Mouse (Mus musculus) neural tube, embryonic 11.5 days (tissue): ENCODE measurements around the gene Crygn. TPM values are rescaled to one million over a fixed set of nuclear protein-coding genes. Genes with fewer than 3 reads are reported as not detected.
A peak's percentile ranks its signal among the peaks of the same experiment; 100 is the strongest.

ENCODE experiments used
- ATAC-seq: fragments of 200-750 bp; cut with Nextera tagmentation; 2 replicates; pipeline ENCODE4 v1.8.0; 2017; ENCODE audit warnings: moderate number of reproducible peaks, mild to moderate bottlenecking, moderate TSS enrichment, moderate library complexity; ENCODE audit not compliant: insufficient read depth, low FRiP score, low TSS enrichment
- DNase-seq: peaks from one replicate; pipeline ENCODE4 v3.0.0-alpha.2; 2015; ENCODE audit warnings: low spot score
- H3K27ac ChIP-seq: fragments of 300-500 bp; sonication (generic); 2 replicates; pipeline ENCODE4 v1.5.1; 2014; ENCODE audit warnings: low read depth, mild to moderate bottlenecking, low read length
- H3K27me3 ChIP-seq: fragments of 300-500 bp; sonication (generic); 2 replicates; pipeline ENCODE4 v1.6.1; 2014; ENCODE audit warnings: mild to moderate bottlenecking, low read length, mixed read lengths; ENCODE audit not compliant: control insufficient read depth, insufficient read depth
- H3K36me3 ChIP-seq: fragments of 300-500 bp; sonication (generic); 2 replicates; pipeline ENCODE4 v1.6.1; 2014; ENCODE audit warnings: mild to moderate bottlenecking, low read length, moderate library complexity, mixed read lengths; ENCODE audit not compliant: control insufficient read depth, insufficient read depth
- H3K4me1 ChIP-seq: fragments of 300-500 bp; sonication (generic); 2 replicates; pipeline ENCODE4 v1.6.1; 2014; ENCODE audit warnings: low read length, mixed read lengths; ENCODE audit not compliant: control insufficient read depth, insufficient read depth
- H3K4me2 ChIP-seq: fragments of 300-500 bp; sonication (generic); 2 replicates; pipeline ENCODE4 v1.6.1; 2014; ENCODE audit warnings: low read depth, mild to moderate bottlenecking, moderate library complexity
- H3K4me3 ChIP-seq: fragments of 300-500 bp; sonication (generic); 2 replicates; pipeline ENCODE4 v1.5.1; 2014; ENCODE audit warnings: low read depth, low read length
- H3K9ac ChIP-seq: fragments of 300-500 bp; sonication (generic); 2 replicates; pipeline ENCODE4 v1.6.1; 2014; ENCODE audit warnings: mild to moderate bottlenecking, low read length
- H3K9me3 ChIP-seq: fragments of 300-500 bp; sonication (generic); 2 replicates; pipeline ENCODE4 v1.6.1; 2016; ENCODE audit warnings: low read length; ENCODE audit not compliant: control insufficient read depth
- WGBS: fragments of 180-500 bp; shearing (Covaris S2); extraction: QIAGEN DNeasy Blood & Tissue Kit; methylation state at CpG from one replicate; pipeline ENCODE4 v1.1.7; 2014; 5-methylcytosine and 5-hydroxymethylcytosine counted together
- polyA plus RNA-seq: library from polyadenylated mRNA; unstranded; fragments of >200 nt; fragmentation: Nextera tagmentation; extraction: Ambion mirVana; gene quantifications from 2 replicates; pipeline ENCODE4 v1.2.1, GENCODE M21; 2014

Crygn gene
- polyA plus RNA-seq, 1 experiment from 2014 or later = not detected

- H3K4me2 ChIP-seq = peak overlapping the region; percentile 91
- H3K9me3 ChIP-seq = no peaks in the 10 kb centered on the region
- no peak overlapping the region for H3K27ac ChIP-seq
- H3K4me3 ChIP-seq = peak overlapping the region; percentile 45
- H3K36me3 ChIP-seq = no peaks in the 10 kb centered on the region
- peak; percentile 57 for DNase-seq
- H3K27me3 ChIP-seq = no peaks in the 10 kb centered on the region
- peaks cover 12% of the 10 kb centered on the region for H3K4me1 ChIP-seq
- WGBS = 2% methylated on average over 25 of the region's 25 CpGs
- peak overlapping the region; percentile 76 for H3K9ac ChIP-seq
- peak; percentile 35; the same call in 1 of the 2 replicates for ATAC-seq
Measured at GRCm38 (mm10) chr5:24751305-24752174, 6.3 kb downstream of the Crygn start.

DNA sequence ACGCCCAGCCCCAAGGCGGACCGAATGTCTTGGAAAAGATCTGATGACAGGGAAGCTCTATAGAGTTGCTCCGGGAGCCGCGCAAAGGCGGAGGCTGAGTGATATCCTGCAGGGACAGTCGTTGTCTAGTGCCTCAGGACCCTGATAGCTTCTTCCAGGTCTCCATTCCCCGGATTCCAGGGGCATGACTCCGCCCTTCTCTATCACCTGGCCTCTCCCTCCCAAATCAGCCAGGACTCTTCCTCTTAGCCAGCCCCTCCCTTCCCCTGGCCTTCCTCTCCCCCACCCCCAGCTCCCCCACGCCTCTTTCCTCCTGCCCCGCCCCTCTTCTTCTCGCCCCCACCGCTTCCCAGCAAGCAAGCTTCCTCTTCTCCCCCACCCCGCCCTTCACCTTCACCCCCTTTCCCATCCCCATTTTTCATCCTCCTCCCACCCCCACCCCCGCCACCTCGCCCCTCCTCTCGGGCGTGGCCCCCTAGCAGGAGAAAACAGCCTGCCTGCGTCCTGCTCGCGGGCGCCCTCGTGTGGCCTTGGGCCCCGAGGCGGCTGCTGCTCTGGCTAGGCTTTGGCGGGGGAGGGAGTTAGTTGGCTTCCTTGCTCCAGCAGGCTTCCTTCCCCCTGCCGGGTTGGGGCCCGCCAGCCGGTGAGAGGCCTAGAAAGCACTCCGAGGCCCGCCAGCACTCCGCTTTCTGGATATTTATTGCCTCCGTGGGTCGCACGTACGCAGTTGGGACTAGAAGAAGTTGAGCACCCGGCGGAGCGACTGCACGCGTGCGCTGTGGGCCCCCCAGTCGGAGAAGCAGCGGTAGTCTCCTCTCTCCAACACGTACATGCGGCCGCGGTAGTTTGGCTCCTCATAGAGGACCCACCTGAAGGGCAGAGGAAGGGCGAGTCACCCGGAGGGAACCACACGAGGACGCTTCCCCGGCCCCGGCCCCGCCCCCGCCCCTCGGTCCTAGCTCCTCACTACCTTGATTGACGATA is 7.2 kb downstream of the Crygn start:
- Histone ChIP-seq H3K36me3 (no peaks in the 10 kb centered on the region), H3K9ac (peak overlapping the region; percentile 76), H3K27me3 (no peaks in the 10 kb centered on the region), H3K9me3 (no peaks in the 10 kb centered on the region), H3K4me3 (peak overlapping the region; percentile 45), H3K27ac (0 out of 2 replicates have a peak overlapping the region, but pooled peaks have one; percentile 5), H3K4me2 (peak overlapping the region; percentile 91), H3K4me1 (peaks cover 12% of the 10 kb centered on the region)
- WGBS = 1% methylated on average over 57 of the region's 59 CpGs
- DNase-seq = peak; percentile 95
- peak; percentile 60 for ATAC-seq

GRCm38 (mm10) chr5:24749731-24750130 is 8.1 kb downstream of the Crygn start:
- H3K27ac ChIP-seq = no peak overlapping the region
- ATAC-seq (no peak), DNase-seq (peak; percentile 9)
- no peaks in the 10 kb centered on the region for H3K27me3 ChIP-seq
- H3K9me3 ChIP-seq = no peaks in the 10 kb centered on the region
- no peaks in the 10 kb centered on the region for H3K36me3 ChIP-seq
- H3K9ac ChIP-seq = peak overlapping the region; percentile 76
- 57% methylated on average over 5 of the region's 5 CpGs for WGBS
- H3K4me2 ChIP-seq = peak overlapping the region; percentile 91
- H3K4me3 ChIP-seq = no peak overlapping the region; the same call in 1 of the 2 replicates
- peaks cover 12% of the 10 kb centered on the region for H3K4me1 ChIP-seq

DNA sequence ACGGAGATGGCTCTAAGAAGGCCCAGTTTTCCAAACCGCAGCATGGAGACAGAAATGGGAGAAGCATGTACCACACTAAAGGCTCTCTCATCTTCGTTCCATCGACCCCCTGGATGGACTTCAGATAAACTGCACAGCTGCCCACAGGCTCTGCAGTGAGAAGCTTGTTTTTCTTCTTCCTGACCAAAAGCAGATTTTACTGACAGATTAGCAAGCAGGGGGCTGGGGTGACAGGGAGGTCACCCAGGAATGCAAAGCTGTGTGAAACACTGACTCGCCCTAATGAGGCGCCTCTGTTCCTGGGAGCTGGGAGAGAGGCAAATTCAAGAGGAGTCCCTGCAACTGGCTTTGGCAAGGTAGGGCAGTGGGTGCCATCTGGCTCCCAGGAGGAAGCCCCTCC is 10.3 kb downstream of the Crygn start:
- H3K4me3 ChIP-seq = no peak overlapping the region
- H3K4me2 ChIP-seq = no peak overlapping the region
- no peaks in the 10 kb centered on the region for H3K9me3 ChIP-seq
- ATAC-seq = no peak
- 11% methylated on average over 6 of the region's 6 CpGs for WGBS
- H3K36me3 ChIP-seq = no peaks in the 10 kb centered on the region
- H3K27ac ChIP-seq = no peak overlapping the region
- H3K4me1 ChIP-seq = peaks cover 12% of the 10 kb centered on the region
- no peaks in the 10 kb centered on the region for H3K27me3 ChIP-seq
- peak; percentile 19 for DNase-seq
- H3K9ac ChIP-seq = peak overlapping the region; percentile 32

DNA sequence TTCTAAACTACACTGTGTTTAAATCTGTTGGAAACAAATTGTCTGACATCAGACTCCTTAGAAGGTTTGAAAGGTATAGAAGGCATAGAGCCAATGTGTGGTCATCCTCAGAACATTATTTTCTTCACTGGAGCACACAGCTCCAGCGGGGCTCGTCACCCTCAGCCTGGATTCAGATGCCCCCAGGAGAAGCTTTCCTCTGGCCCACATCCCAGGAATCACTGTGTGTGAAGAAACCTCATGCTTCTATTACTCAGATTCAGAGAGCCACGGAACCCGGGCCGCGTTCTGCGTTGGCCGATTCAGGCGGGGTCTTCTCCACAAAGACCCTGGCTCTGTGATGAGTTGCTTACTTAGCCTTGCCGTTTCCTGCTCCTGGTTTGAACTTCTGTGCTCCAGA is 13.9 kb downstream of the Crygn start:
- H3K4me2 ChIP-seq = no peak overlapping the region
- peaks cover 3% of the 10 kb centered on the region; the same call in 1 of the 2 replicates for H3K4me1 ChIP-seq
- no peaks in the 10 kb centered on the region for H3K9me3 ChIP-seq
- no peak overlapping the region for H3K4me3 ChIP-seq
- no peak for ATAC-seq
- no peak overlapping the region for H3K9ac ChIP-seq
- no peak overlapping the region for H3K27ac ChIP-seq
- no peak for DNase-seq
- no peaks in the 10 kb centered on the region for H3K36me3 ChIP-seq
- 94% methylated on average over 10 of the region's 10 CpGs for WGBS
- no peaks in the 10 kb centered on the region for H3K27me3 ChIP-seq

DNA sequence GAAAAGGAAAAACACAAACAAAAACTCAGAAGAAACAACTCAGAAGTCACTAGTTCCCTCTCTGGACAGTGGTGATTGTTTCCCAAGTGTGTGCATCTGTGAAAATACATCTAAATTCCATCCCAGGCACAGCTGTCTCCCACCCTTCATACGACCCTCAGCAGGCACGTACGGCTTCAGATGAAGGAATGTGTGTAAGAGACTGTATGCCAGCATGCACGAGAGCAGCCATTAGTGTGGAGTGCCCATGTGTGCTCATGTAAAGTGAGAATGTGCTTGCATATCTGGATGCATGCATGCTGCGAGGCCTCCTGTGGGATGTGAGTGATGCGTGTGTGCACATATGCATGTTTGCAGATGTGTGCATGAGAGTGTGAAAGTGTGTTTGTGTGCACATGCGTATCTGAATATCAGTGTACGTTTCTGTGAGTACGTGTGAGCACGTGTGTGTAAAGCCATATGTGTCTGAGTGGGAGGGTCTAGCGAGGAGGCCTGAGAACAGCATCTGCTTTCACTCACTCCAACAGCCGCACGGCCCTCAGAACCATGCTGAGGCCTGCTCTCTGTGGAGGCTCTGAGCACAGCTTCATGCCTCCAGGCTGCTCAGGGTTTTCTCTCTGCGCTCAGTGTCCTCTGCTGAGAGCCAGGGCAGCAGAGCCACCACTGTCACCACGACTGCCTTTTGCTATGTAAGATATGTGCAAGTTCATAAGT is 16.5 kb downstream of the Crygn start:
- Histone ChIP-seq H3K27ac (0 out of 2 replicates have a peak overlapping the region, but pooled peaks have one; percentile 27), H3K36me3 (no peaks in the 10 kb centered on the region), H3K27me3 (no peaks in the 10 kb centered on the region), H3K4me3 (no peak overlapping the region), H3K9ac (no peak overlapping the region), H3K9me3 (no peaks in the 10 kb centered on the region), H3K4me1 (no peaks in the 10 kb centered on the region; the same call in 1 of the 2 replicates), H3K4me2 (no peak overlapping the region)
- 65% methylated on average over 15 of the region's 15 CpGs for WGBS
- DNase-seq = peak; percentile 25
- ATAC-seq = no peak

- Histone ChIP-seq H3K9ac (no peak overlapping the region), H3K36me3 (no peaks in the 10 kb centered on the region), H3K4me3 (no peak overlapping the region), H3K4me1 (no peaks in the 10 kb centered on the region; the same call in 1 of the 2 replicates), H3K9me3 (no peaks in the 10 kb centered on the region), H3K27me3 (no peaks in the 10 kb centered on the region), H3K27ac (no peak overlapping the region), H3K4me2 (no peak overlapping the region)
- 74% methylated on average over 15 of the region's 15 CpGs for WGBS
- DNase-seq (no peak), ATAC-seq (no peak)
Measured at GRCm38 (mm10) chr5:24739141-24739753, 18.6 kb downstream of the Crygn start.

GRCm38 (mm10) chr5:24738517-24738916 is 19.3 kb downstream of the Crygn start:
- Histone ChIP-seq H3K9me3 (no peaks in the 10 kb centered on the region), H3K36me3 (no peaks in the 10 kb centered on the region), H3K4me3 (no peak overlapping the region), H3K4me2 (no peak overlapping the region), H3K27me3 (no peaks in the 10 kb centered on the region), H3K4me1 (no peaks in the 10 kb centered on the region; the same call in 1 of the 2 replicates), H3K9ac (no peak overlapping the region), H3K27ac (no peak overlapping the region)
- DNase-seq (no peak), ATAC-seq (no peak)
- WGBS = 76% methylated on average over 1 of the region's 1 CpGs
